Mouse (Mus musculus) lung, adult 2 months (tissue): ENCODE data around the gene Foxo1.

Source experiments
- CTCF ChIP-seq: fragments of 200-500 bp; IDR thresholded peaks from 2 replicates; pipeline ENCODE4 v1.5.1; 2011; ENCODE audit warnings: mild to moderate bottlenecking, low read length, control low read depth; ENCODE audit not compliant: insufficient read depth
- POLR2A ChIP-seq: fragments of 200-500 bp; IDR thresholded peaks from 2 replicates; pipeline ENCODE4 v1.6.1; 2011; ENCODE audit warnings: low read depth, mild to moderate bottlenecking, control low read depth, low read length, borderline replicate concordance; ENCODE audit errors: extremely low read depth

- TF ChIP-seq CTCF (no peak), POLR2A (no peak)
These were observed 24.4 kb downstream of the Foxo1 start for GRCm38 (mm10) chr3:52292498-52292897.
